Mouse (Mus musculus): ENCODE data around the gene Msl1. TPM values are rescaled to one million over a fixed set of nuclear protein-coding genes. Genes with fewer than 3 reads are reported as not detected.

Gene Msl1
- total and polyA plus RNA-seq, 3 experiments: 25.9 to 58.1 (median 27.3) TPM

DNA sequence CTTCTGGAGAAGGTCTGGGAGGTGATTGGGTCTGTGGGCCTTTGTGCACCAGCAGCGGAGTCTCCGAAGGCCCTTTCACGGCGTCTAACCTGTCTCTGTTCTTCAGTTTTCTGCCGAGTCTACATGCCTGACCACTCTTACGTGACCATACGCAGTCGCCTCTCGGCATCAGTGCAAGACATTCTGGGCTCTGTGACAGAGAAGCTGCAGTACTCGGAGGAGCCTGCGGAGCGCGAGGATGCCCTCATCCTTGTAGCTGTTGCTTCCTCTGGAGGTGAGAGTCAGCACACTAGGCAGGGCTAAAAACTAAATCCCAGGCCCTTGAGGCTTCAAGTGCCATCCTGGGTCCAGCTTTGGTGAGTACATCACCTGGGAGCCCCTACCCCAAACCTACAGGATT is 50.7 kb downstream of the Msl1 start:
- Histone ChIP-seq H3K9me3 (replicated peaks; ENCODE audit: low read length) (no peaks in the 10 kb centered on the region), H3K36me3 (replicated peaks in 1 of 2; ENCODE audit: control insufficient read depth in 1 of 2, insufficient read depth in 1 of 2, low read length in 1 of 2) (no peaks in the 10 kb centered on the region), H3K27ac (ENCODE audit: insufficient read depth, low read depth) (no peak overlapping the region), H3K79me2 (replicated peaks; ENCODE audit: control insufficient read depth, extremely low read depth, insufficient read depth, poor library complexity, severe bottlenecking) (no peaks in the 10 kb centered on the region), H3K9ac (ENCODE audit: insufficient read depth, low read depth) (no peak overlapping the region), H3K27me3 (replicated peaks) (peaks cover 5% of the 10 kb centered on the region), H3K4me2 (ENCODE audit: insufficient read depth, low read depth, poor library complexity, severe bottlenecking) (no peak overlapping the region), H3K4me3 (replicated peaks in 1 of 3; ENCODE audit: low read depth in 2 of 3, low read length in 2 of 3, poor library complexity in 1 of 3) (no peak overlapping the region), H3K4me1 (ENCODE audit: control insufficient read depth in 1 of 2, insufficient read depth in 2 of 2) (peaks cover 0 to 6% of the 10 kb centered on the region in 2 experiments; a peak in 2 of 4 replicates)
- dilution Hi-C loops (cut with MboI; ENCODE audit: extremely low pct_ligation_motif_present, extremely low pct_unique_long_range_greater_than_20kb, low sequenced_read_pairs): no loop called here
- no peak for TF ChIP-seq SIN3A (IDR thresholded peaks at IDR 0.05; ENCODE audit: low read length)
- TF ChIP-seq MXI1 (IDR thresholded peaks at IDR 0.05; ENCODE audit: low read depth, low read length): no peak
- no peak for TF ChIP-seq ELF1 (IDR thresholded peaks at IDR 0.05; ENCODE audit: low read depth, low read length)
- no peak for TF ChIP-seq ZMIZ1 (IDR thresholded peaks at IDR 0.05; ENCODE audit: low read depth, low read length)
- TF ChIP-seq POLR2AphosphoS2 (IDR thresholded peaks at IDR 0.05; ENCODE audit: low read depth, low read length): no peak
- TF ChIP-seq EP300 (IDR thresholded peaks at IDR 0.05; ENCODE audit: low read length): no peak
- TF ChIP-seq PAX5 (IDR thresholded peaks at IDR 0.05; ENCODE audit: low read length): no peak
- TF ChIP-seq HCFC1 (IDR thresholded peaks at IDR 0.05; ENCODE audit: low read depth, low read length): no peak
- TF ChIP-seq MAZ (IDR thresholded peaks at IDR 0.05; ENCODE audit: low read depth, low read length): no peak
- TF ChIP-seq TBP (conservative IDR thresholded peaks at IDR 0.05; ENCODE audit: low read depth, low read length): no peak
- TF ChIP-seq RCOR1 (conservative IDR thresholded peaks at IDR 0.05; ENCODE audit: low read depth, low read length): no peak
- TF ChIP-seq USF2 (conservative IDR thresholded peaks at IDR 0.05; ENCODE audit: low read depth, low read length): no peak
- no peak for TF ChIP-seq POLR2A (IDR thresholded peaks at IDR 0.05; ENCODE audit: low read depth, low read length)
- no peak for TF ChIP-seq ZNF384 (IDR thresholded peaks at IDR 0.05; ENCODE audit: low read depth, low read length)
- in situ Hi-C loops (cut with MboI; ENCODE audit: low pct_ligation_motif_present, low pct_unique_long_range_greater_than_20kb, low sequenced_read_pairs): no loop called here
- no peak for DNase-seq (ENCODE audit: extremely low read depth)

DNA sequence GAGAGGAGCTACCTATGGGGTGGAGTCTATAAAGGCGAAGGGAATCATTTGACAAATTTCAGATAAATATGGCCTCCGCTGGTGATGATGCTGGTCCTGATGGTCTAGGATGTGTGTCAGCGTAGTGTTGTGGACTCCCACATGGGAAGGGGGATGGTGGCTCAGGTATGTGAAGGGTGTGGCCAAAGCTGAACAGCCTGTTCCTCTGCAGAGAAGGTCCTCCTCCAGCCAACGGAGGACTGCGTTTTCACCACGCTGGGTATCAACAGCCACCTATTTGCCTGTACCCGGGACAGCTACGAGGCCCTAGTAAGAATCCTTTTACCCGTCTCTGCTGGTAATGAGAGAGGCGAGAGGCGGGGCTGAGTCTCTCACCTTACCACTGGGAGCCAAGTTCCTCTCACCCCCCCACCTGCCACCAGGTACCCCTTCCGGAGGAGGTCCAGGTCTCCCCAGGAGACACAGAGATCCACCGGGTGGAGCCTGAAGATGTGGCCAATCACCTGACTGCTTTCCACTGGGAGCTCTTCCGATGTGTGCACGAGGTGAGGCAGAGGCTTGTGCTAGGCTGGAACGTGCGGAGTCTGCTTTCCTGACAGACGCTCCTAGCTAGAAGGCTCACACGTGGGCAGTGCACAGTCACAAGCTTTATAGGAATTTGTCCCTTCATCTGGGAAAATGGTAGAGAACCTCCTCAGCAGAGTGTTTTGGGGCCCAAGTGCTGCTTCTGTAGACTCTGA is 51.7 kb downstream of the Msl1 start:
- DNase-seq (ENCODE audit: extremely low read depth): no peak
- H3K9me3 ChIP-seq (replicated peaks; ENCODE audit: low read length): no peaks in the 10 kb centered on the region
- in situ Hi-C loops (cut with MboI; ENCODE audit: low pct_ligation_motif_present, low pct_unique_long_range_greater_than_20kb, low sequenced_read_pairs) (no loop called here), dilution Hi-C loops (cut with MboI; ENCODE audit: extremely low pct_ligation_motif_present, extremely low pct_unique_long_range_greater_than_20kb, low sequenced_read_pairs) (no loop called here)
- peaks cover 0 to 6% of the 10 kb centered on the region in 2 experiments; a peak in 2 of 4 replicates for H3K4me1 ChIP-seq (ENCODE audit: control insufficient read depth in 1 of 2, insufficient read depth in 2 of 2)
- no peak overlapping the region for H3K27ac ChIP-seq (ENCODE audit: insufficient read depth, low read depth)
- no peaks in the 10 kb centered on the region for H3K36me3 ChIP-seq (replicated peaks in 1 of 2; ENCODE audit: control insufficient read depth in 1 of 2, insufficient read depth in 1 of 2, low read length in 1 of 2)
- H3K4me2 ChIP-seq (ENCODE audit: insufficient read depth, low read depth, poor library complexity, severe bottlenecking): no peak overlapping the region
- no peak for TF ChIP-seq SMC3 (IDR thresholded peaks at IDR 0.05; ENCODE audit: low read depth, low read length)
- no peak for TF ChIP-seq EP300 (IDR thresholded peaks at IDR 0.05; ENCODE audit: low read length)
- no peak for TF ChIP-seq NRF1 (IDR thresholded peaks at IDR 0.05; ENCODE audit: low read depth, low read length)
- TF ChIP-seq MAZ (IDR thresholded peaks at IDR 0.05; ENCODE audit: low read depth, low read length): no peak
- no peak for TF ChIP-seq RCOR1 (conservative IDR thresholded peaks at IDR 0.05; ENCODE audit: low read depth, low read length)
- TF ChIP-seq TCF12 (IDR thresholded peaks at IDR 0.05; ENCODE audit: low read depth, low read length): no peak
- TF ChIP-seq PAX5 (IDR thresholded peaks at IDR 0.05; ENCODE audit: low read length): no peak
- no peak for TF ChIP-seq JUN (IDR thresholded peaks at IDR 0.05; ENCODE audit: insufficient read depth, low read depth, low read length)
- TF ChIP-seq ZNF384 (IDR thresholded peaks at IDR 0.05; ENCODE audit: low read depth, low read length): no peak
- TF ChIP-seq CHD2 (IDR thresholded peaks at IDR 0.05; ENCODE audit: low read length): no peak
- no peak for TF ChIP-seq BHLHE40 (IDR thresholded peaks at IDR 0.05; ENCODE audit: low read depth, low read length)
- no peak overlapping the region for H3K9ac ChIP-seq (ENCODE audit: insufficient read depth, low read depth)
- peaks cover 5% of the 10 kb centered on the region for H3K27me3 ChIP-seq (replicated peaks)
- H3K79me2 ChIP-seq (replicated peaks; ENCODE audit: control insufficient read depth, extremely low read depth, insufficient read depth, poor library complexity, severe bottlenecking): no peaks in the 10 kb centered on the region
- H3K4me3 ChIP-seq (replicated peaks in 1 of 3; ENCODE audit: low read depth in 2 of 3, low read length in 2 of 3, poor library complexity in 1 of 3): no peak overlapping the region

Measured in CH12.LX (cell line).